Mouse (Mus musculus) MN1 (cell line): Measurements from ENCODE around the gene Cd24a.

Source experiments
- DNase-seq: peaks from one replicate; pipeline ENCODE4 v3.0.0-alpha.2; 2016; ENCODE audit warnings: low spot score

Gene Cd24a

GRCm38 (mm10) chr10:43577997-43578331 lies at the start of gene Cd24a:
Gene Cd24a (plus strand): TSS chr10:43578284.
- no peak for DNase-seq

GRCm38 (mm10) chr10:43534382-43534781 lies 43.7 kb upstream of the Cd24a start:
- no peak for DNase-seq

- no peak for DNase-seq
Measured at GRCm38 (mm10) chr10:43537652-43538051, 40.4 kb upstream of the Cd24a start.

DNA sequence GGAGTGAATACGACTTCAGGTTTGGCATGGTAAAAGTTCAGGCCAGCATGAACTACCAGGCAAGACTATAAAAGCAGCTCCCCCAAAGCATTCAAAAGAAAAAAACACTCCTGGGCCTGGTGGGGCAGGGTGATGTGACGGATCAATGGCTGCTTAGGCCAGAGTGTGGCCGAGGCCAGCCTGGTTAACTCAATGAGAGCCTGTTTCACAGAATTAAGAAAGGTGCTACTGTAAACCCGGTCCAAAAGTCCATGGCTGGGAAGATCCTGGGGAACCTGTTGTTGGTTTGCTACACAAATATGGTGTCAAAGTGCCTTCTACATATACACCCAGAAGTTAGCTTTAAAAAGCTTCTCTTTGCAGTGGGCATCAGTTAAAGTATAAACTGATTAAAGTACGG lies 39.3 kb upstream of the Cd24a start:
- DNase-seq: no peak

- peak; percentile 54 for DNase-seq
Measured at GRCm38 (mm10) chr10:43539746-43540310, 38.3 kb upstream of the Cd24a start.

GRCm38 (mm10) chr10:43540442-43541152 lies 37.5 kb upstream of the Cd24a start, which contains the start of gene 1700021F05Rik:
Gene 1700021F05Rik (minus strand): TSS chr10:43540994.
- peak; percentile 99 for DNase-seq

GRCm38 (mm10) chr10:43541153-43541544 lies 36.9 kb upstream of the Cd24a start:
- DNase-seq: no peak

DNA sequence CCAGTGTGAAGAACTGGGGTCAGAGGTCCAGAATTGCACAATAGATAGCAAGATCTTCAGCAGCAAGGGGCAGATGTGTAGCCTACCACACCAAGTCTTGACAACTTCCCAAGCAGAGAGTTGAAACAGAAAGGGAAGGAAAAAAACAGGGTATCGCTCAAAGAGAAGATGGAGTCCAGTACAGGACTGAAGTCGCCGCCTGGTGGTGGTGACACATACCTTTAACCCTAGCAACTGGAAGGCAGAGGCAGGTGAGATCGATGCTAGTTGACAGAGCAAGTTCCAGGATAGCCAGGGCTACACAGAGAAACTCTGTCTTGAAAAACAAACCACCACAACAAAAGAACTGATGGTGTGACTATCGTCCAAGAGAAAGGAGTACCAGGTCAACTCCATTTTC lies 28.7 kb upstream of the Cd24a start:
- no peak for DNase-seq

- no peak for DNase-seq
Measured at GRCm38 (mm10) chr10:43550923-43551322, 27.2 kb upstream of the Cd24a start.

GRCm38 (mm10) chr10:43551388-43551787 lies 26.7 kb upstream of the Cd24a start:
- DNase-seq: no peak

GRCm38 (mm10) chr10:43557630-43558165 lies 20.4 kb upstream of the Cd24a start:
- DNase-seq: no peak

DNA sequence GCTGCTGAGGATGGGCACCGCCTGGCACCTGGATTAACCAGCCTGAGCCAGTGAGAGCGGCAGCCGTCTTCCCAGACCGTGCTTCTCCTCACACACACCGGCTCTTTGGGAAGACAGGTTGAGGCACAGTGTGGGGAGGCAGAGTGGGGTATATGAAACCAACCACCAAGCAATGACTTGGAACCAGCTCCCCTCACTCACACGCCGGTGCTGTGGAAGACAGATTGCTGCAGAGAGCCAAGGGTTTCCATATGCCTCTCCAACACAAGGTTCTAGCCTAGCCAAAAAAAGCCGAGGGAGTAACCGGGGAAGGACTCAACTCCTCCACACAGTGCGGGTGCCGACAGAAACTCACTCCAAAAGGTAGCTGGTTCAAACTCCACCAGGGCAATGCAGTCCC lies 18.8 kb upstream of the Cd24a start:
- no peak for DNase-seq

DNA sequence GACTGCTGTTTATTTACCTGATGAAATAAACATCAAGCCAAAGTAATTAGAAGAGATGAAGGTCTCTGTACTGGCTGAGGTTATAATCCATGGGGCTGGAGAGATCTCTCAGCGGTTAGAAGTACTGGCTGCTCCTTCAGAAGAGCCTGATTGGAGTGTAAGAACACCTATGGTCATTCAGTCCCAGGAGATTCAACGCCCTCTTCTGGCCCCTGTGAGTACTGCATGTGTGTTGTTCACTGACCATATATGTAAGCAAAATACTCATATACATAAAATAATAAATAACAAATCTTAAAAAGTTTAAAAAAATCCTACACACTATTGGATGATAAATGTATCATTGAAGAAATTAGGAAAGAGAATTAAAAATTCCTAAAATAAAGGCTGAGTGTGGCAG lies 17.3 kb upstream of the Cd24a start:
- DNase-seq: no peak

GRCm38 (mm10) chr10:43561311-43561710 lies 16.8 kb upstream of the Cd24a start:
- no peak for DNase-seq

DNA sequence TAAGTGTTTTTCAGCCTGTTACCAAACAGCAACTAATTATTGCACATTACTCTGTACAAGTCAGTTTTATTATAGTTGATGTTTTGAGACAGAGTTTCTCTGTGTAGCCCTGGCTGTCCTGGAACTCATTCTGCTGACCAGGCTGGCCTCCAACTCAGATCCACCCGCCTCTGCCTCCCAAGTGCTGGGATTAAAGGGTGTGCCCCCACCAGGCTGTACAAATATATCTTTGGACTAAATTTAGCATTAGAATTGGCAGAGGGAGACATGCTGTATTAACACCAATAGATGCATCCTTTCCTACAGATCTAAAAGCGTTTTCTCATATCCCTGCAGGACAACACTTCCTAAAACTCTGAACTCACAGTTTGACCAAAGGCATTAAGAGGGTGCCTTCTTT lies 3.7 kb upstream of the Cd24a start:
- DNase-seq: no peak

DNA sequence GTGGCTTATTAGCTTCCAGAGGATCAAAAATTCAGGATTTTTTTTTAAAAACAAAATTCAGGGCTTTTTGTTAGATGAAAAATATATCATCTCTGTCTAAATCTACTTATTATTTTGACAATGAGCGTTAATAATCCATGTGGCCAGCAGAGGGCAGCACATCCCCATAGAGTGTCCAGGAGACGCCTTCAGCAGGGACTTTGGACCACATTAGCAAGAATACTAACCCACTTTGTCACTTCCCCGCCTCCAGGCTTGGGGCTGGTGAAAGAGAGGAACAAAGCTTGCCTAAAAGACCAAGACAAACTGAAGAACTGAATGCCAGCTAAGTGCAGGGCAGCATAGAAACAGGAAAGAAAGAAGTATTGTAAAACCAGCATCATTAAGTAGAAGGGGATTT lies 3.1 kb upstream of the Cd24a start:
- DNase-seq: peak; percentile 89

- no peak for DNase-seq
Measured at GRCm38 (mm10) chr10:43577299-43577996, 636 bp upstream of the Cd24a start.

DNA sequence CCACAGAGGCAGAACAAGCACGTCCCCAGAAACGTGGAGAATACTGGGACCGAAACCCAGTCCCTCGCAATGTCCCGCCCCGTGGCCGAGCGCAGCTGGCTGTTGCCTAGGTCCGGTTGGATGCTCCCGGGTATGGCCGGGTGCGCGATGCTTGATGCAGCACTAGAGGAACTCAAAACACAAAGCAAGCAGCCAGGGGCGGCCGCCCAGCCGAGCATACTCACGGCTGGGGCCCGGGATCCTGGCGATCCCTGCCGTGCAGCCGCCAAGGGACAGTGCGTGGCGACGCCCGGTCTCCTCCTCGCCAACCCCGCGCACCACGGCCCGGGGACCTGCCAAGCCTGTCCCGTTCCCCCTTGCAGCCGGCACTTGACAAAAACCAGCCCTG lies 276 bp downstream of the Cd24a start:
- peak; percentile 89 for DNase-seq

GRCm38 (mm10) chr10:43578754-43579380 lies 783 bp downstream of the Cd24a start:
- DNase-seq: peak; percentile 95

DNA sequence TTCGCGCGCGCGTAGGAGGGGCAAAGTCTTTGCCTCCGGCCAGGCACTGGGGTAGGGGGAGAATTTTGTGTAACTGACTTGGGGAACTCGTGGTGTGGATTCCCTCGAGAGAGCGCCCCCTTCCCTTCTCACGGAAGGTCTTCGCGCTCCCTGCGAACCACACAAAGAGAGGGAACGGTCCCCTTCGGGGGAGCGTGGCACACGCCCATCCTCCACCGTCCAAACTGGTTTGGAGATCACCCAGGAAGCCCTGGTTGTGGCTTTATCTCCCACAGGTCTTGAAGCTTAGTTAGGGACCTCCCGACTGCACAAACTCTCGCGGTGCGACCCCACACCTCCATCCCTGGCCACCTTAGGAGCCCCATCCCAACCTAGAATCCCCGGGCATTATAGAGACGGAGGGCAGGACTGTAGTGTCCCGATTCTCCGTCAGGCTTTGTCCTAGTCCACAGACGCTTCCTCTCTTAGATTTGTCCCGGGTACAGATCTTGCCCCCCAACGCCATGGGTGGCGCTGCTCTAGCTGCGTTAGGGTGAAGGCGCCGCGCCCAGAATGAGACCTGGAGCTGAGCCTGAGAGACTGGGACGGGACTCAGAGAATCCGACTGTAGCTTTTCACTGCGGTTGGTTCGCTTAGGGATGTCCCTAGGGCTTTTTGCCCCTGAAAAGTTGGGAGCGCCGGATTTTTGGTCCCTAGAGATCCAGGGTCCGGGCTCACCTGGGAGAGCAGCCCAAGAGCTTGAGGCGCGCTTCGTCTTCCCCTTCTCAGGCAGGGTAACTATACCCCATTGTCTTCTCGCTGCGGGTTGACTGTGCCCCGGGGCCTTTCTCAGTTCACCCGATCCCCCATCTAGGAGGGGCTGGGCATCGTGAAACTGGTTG lies 1.5 kb downstream of the Cd24a start:
- peak; percentile 86 for DNase-seq

GRCm38 (mm10) chr10:43580649-43581078 lies 2.6 kb downstream of the Cd24a start:
- peak; percentile 91 for DNase-seq

DNA sequence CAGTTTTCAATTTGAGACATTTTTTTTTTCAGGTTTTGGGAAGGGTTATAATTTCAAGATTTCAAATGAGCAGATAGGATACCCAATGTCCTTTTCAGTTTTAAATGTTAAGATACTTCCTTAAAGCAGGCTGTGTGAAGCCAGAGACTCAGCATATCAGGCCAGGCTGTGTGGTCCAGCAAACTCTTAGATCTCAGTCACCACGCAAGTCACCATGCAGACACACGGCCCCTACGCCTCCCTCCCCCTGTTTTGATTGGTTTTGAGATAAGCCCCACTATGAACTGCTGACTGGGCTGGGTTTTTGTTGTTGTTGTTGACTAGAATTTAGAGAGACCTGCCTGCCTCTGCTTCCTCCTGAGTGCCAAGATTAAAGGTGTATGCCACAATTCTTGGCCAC lies 3.2 kb downstream of the Cd24a start:
- DNase-seq: peak; percentile 64
